Comparison of ENCODE assay signal across 8 mouse cellular contexts in genomic region chr17:78203478-78203877, GRCm38 (mm10). TPM values are rescaled to one million over a fixed set of nuclear protein-coding genes. Genes with fewer than 3 reads are reported as not detected.
A peak's percentile ranks its signal among the peaks of the same experiment; 100 is the strongest.
DNase-seq lines count a peak whose midpoint lies in the region; ATAC-seq lines count a peak whose summit lies in the region.

No protein-coding gene starts in this region.

- no peak overlapping the region for H3K9ac ChIP-seq in embryonic facial prominence, embryonic 11.5 days (replicated peaks; ENCODE audit: low read length)
- 0 out of 2 replicates have a peak overlapping the region, but pooled peaks have one; percentile 6 for H3K9ac ChIP-seq in hindbrain, embryonic 15.5 days
- H3K9ac ChIP-seq in neural tube, embryonic 15.5 days (replicated peaks): peak overlapping the region; percentile 17; the same call in 1 of the 2 replicates

- no peaks in the 10 kb centered on the region for H3K36me3 ChIP-seq in embryonic facial prominence, embryonic 11.5 days (replicated peaks; ENCODE audit: control insufficient read depth, insufficient read depth, low read depth, low read length)
- H3K36me3 ChIP-seq in embryonic facial prominence, embryonic 10.5 days (replicated peaks): no peaks in the 10 kb centered on the region
- H3K36me3 ChIP-seq in hindbrain, embryonic 15.5 days: no peaks in the 10 kb centered on the region
- no peaks in the 10 kb centered on the region for H3K36me3 ChIP-seq in neural tube, embryonic 15.5 days

- no peaks in the 10 kb centered on the region for H3K27me3 ChIP-seq in embryonic facial prominence, embryonic 11.5 days (ENCODE audit: control insufficient read depth, insufficient read depth, low read length)
- H3K27me3 ChIP-seq in embryonic facial prominence, embryonic 10.5 days (replicated peaks; ENCODE audit: low read depth, poor library complexity, severe bottlenecking): peaks cover 9% of the 10 kb centered on the region
- no peaks in the 10 kb centered on the region for H3K27me3 ChIP-seq in hindbrain, embryonic 15.5 days
- H3K27me3 ChIP-seq in neural tube, embryonic 15.5 days (replicated peaks): no peaks in the 10 kb centered on the region

- H3K4me1 ChIP-seq in embryonic facial prominence, embryonic 11.5 days (ENCODE audit: control insufficient read depth, insufficient read depth, low read length): no peaks in the 10 kb centered on the region
- H3K4me1 ChIP-seq in embryonic facial prominence, embryonic 10.5 days: peaks cover 60% of the 10 kb centered on the region
- H3K4me1 ChIP-seq in hindbrain, embryonic 15.5 days (replicated peaks): peaks cover 67% of the 10 kb centered on the region
- H3K4me1 ChIP-seq in neural tube, embryonic 15.5 days: peaks cover 60% of the 10 kb centered on the region

- no peak overlapping the region for H3K4me3 ChIP-seq in embryonic facial prominence, embryonic 11.5 days (ENCODE audit: low read depth, low read length)
- no peak overlapping the region for H3K4me3 ChIP-seq in embryonic facial prominence, embryonic 10.5 days
- H3K4me3 ChIP-seq in hindbrain, embryonic 15.5 days: peak overlapping the region; percentile 97
- peak overlapping the region; percentile 93 for H3K4me3 ChIP-seq in neural tube, embryonic 15.5 days (replicated peaks)

- peak; percentile 43 for DNase-seq in embryonic facial prominence, embryonic 11.5 days (ENCODE audit: low spot score)
- DNase-seq in embryonic facial prominence, embryonic 10.5 days (ENCODE audit: low spot score): no peak
- DNase-seq in left cerebral cortex, postnatal 25 days (ENCODE audit: low spot score in 2 of 2): peak; percentile 44 to 58
- no peak for DNase-seq in left cerebral cortex, postnatal 4 days
- no peak for DNase-seq in spleen, postnatal 14 days (ENCODE audit: low spot score in 2 of 2)
- DNase-seq in urinary bladder, postnatal 25 days (ENCODE audit: low spot score): no peak

- H3K4me2 ChIP-seq in embryonic facial prominence, embryonic 11.5 days (ENCODE audit: low read depth, low read length): no peak overlapping the region
- H3K4me2 ChIP-seq in hindbrain, embryonic 15.5 days: peak overlapping the region; percentile 72
- H3K4me2 ChIP-seq in neural tube, embryonic 15.5 days: peak overlapping the region; percentile 94

- WGBS in embryonic facial prominence, embryonic 11.5 days: 54% methylated on average over 5 of the region's 5 CpGs
- WGBS in embryonic facial prominence, embryonic 10.5 days: 60% methylated on average over 5 of the region's 5 CpGs
- 41% methylated on average over 5 of the region's 5 CpGs for WGBS in hindbrain, embryonic 15.5 days
- WGBS in neural tube, embryonic 15.5 days: 42% methylated on average over 5 of the region's 5 CpGs

- no peak overlapping the region for H3K27ac ChIP-seq in embryonic facial prominence, embryonic 11.5 days (replicated peaks; ENCODE audit: low read depth, low read length)
- no peak overlapping the region for H3K27ac ChIP-seq in embryonic facial prominence, embryonic 10.5 days (replicated peaks)
- peak overlapping the region; percentile 10; the same call in 1 of the 2 replicates for H3K27ac ChIP-seq in hindbrain, embryonic 15.5 days (replicated peaks)
- H3K27ac ChIP-seq in neural tube, embryonic 15.5 days (replicated peaks): no peak overlapping the region

- intact Hi-C loops in left cerebral cortex, postnatal 25 days (cut with DNase I): loop anchor here (5.0 kb wide), 1 partner anchor 399 kb away; no protein-coding TSS in a partner anchor
- intact Hi-C loops in left cerebral cortex, postnatal 4 days (cut with DNase I): loop anchor here (10.0 kb wide), 1 partner anchor 401 kb away; no protein-coding TSS in a partner anchor

- no peaks in the 10 kb centered on the region for H3K9me3 ChIP-seq in embryonic facial prominence, embryonic 11.5 days (replicated peaks; ENCODE audit: control insufficient read depth, low read length)
- H3K9me3 ChIP-seq in embryonic facial prominence, embryonic 10.5 days: no peaks in the 10 kb centered on the region
- no peaks in the 10 kb centered on the region for H3K9me3 ChIP-seq in hindbrain, embryonic 15.5 days
- H3K9me3 ChIP-seq in neural tube, embryonic 15.5 days (replicated peaks): no peaks in the 10 kb centered on the region

- no peak for ATAC-seq in embryonic facial prominence, embryonic 11.5 days (replicated peaks; ENCODE audit: insufficient number of reproducible peaks, low FRiP score, low TSS enrichment, low read depth)
- ATAC-seq in hindbrain, embryonic 15.5 days (ENCODE audit: low FRiP score, low read depth): no peak
- no peak for ATAC-seq in neural tube, embryonic 15.5 days (ENCODE audit: low FRiP score)

RNA-seq across cellular contexts. Expression of gene Crim1, which starts 3.4 kb away (rescaled TPM):
- polyA plus RNA-seq in embryonic facial prominence, embryonic 11.5 days (2014; fragmentation: Nextera tagmentation; extraction: Ambion mirVana): 3.3 TPM in 2 replicates
- polyA plus RNA-seq in embryonic facial prominence, embryonic 10.5 days (2016; fragmentation: Nextera tagmentation; extraction: Ambion mirVana): 2.2 and 2.7 TPM in 2 replicates
- total RNA-seq in left cerebral cortex, postnatal 25 days (2021): 10 to 100 TPM; 70.3 to 81.0 TPM
- 10 to 100 TPM; 60.1 to 71.5 TPM for total RNA-seq in left cerebral cortex, postnatal 4 days (2021)
- 15.5 and 16.7 TPM in 2 replicates for polyA plus RNA-seq in hindbrain, embryonic 15.5 days (2015; fragmentation: Nextera tagmentation; extraction: Ambion mirVana)
- 15.8 and 17.4 TPM in 2 replicates for polyA plus RNA-seq in neural tube, embryonic 15.5 days (2015; fragmentation: Nextera tagmentation; extraction: Ambion mirVana)

Comparison
In these comparisons a context has a peak if more than half of its experiments do, and no peak if none do; other contexts are left out.
1. DNase-seq: peak in embryonic facial prominence, embryonic 11.5 days (single experiment) and left cerebral cortex, postnatal 25 days (2 of 2); none in embryonic facial prominence, embryonic 10.5 days (single experiment), left cerebral cortex, postnatal 4 days (single experiment), spleen, postnatal 14 days (0 of 2) and urinary bladder, postnatal 25 days (single experiment).
2. H3K4me3 ChIP-seq: peak in hindbrain, embryonic 15.5 days (single experiment) and neural tube, embryonic 15.5 days (single experiment); none in embryonic facial prominence, embryonic 11.5 days (single experiment) and embryonic facial prominence, embryonic 10.5 days (single experiment).